8 mouse cellular contexts compared by ENCODE assay signal in the genomic region with DNA sequence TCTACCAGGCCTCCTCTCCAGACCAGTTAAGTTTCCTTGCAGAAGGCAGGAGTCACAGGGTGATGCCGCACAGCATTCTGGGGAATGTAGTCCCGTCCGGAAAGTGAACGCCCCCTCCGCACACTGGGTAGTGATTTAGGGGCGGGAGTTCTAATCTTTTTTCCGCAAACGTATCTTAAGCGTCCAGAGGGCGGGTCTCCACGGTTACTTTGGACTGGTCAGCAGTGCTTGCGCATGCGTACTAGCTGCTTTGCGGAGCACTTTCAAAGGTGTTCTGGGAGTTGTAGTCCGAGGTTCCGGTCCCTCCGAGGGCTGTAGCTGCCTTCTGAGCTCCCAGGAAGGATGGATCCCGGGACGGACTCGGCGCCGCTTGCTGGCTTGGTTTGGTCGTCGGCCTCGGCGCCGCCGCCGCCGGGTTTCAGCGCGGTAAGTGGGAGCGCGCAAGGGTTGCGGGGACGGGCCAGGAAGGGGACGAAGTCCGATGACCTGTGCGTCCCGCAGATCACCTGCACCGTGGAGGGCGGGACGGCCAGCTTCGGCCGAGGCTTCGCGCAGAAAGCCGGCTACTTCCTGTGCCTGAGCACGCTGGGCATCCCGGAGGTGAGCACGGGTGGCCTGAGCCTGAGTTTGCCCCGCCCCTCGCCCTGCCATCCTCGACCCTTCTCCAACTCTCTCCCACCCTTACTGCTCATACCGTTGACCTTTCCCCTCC. TPM values are rescaled to one million over a fixed set of nuclear protein-coding genes. Genes with fewer than 3 reads are reported as not detected.
DNase-seq lines count a peak whose midpoint lies in the region; ATAC-seq and TF ChIP-seq lines count a peak whose summit lies in the region.

A gene (plus strand): TSS at position 291 of the 712 bp plus-strand sequence.

- peaks cover 25% of the 10 kb centered on the region for H3K36me3 ChIP-seq in kidney, embryonic 14.5 days (ENCODE audit: control insufficient read depth, insufficient read depth, low read length)
- peaks cover 26% of the 10 kb centered on the region for H3K36me3 ChIP-seq in limb, embryonic 15.5 days

- peak; percentile 95 for ATAC-seq in kidney, embryonic 14.5 days (ENCODE audit: low FRiP score, low TSS enrichment)
- peak; percentile 95 for ATAC-seq in limb, embryonic 15.5 days (ENCODE audit: insufficient number of reproducible peaks, low FRiP score, low TSS enrichment, low read depth)

- no peak for TF ChIP-seq CTCF in bone marrow macrophage, adult 2 months (IDR thresholded peaks at IDR 0.05; ENCODE audit: low read depth, low read length)
- TF ChIP-seq CTCF in embryonic fibroblast, embryonic 13.5 days (IDR thresholded peaks at IDR 0.05; ENCODE audit: borderline replicate concordance, insufficient read depth, low read length): no peak

- H3K27me3 ChIP-seq in kidney, embryonic 14.5 days (ENCODE audit: control insufficient read depth, insufficient read depth, low read length): no peaks in the 10 kb centered on the region
- no peaks in the 10 kb centered on the region for H3K27me3 ChIP-seq in limb, embryonic 15.5 days

- H3K4me1 ChIP-seq in bone marrow macrophage, adult 2 months (ENCODE audit: control insufficient read depth, insufficient read depth, low read length): peaks cover 22% of the 10 kb centered on the region
- peaks cover 10% of the 10 kb centered on the region for H3K4me1 ChIP-seq in embryonic fibroblast, embryonic 13.5 days (ENCODE audit: control insufficient read depth, insufficient read depth, low read length)
- H3K4me1 ChIP-seq in kidney, embryonic 14.5 days (ENCODE audit: control insufficient read depth, insufficient read depth, low read length): peaks cover 6% of the 10 kb centered on the region; the same call in 1 of the 2 replicates
- peaks cover 14% of the 10 kb centered on the region for H3K4me1 ChIP-seq in limb, embryonic 15.5 days

- peak within 1 kb of the TSS; percentile 58 for H3K27ac ChIP-seq in bone marrow macrophage, adult 2 months (ENCODE audit: insufficient read depth, low read depth, low read length)
- no peak within 1 kb of the TSS for H3K27ac ChIP-seq in embryonic fibroblast, embryonic 13.5 days (ENCODE audit: insufficient read depth, low read length)
- H3K27ac ChIP-seq in kidney, embryonic 14.5 days (ENCODE audit: low read depth, low read length): peak within 1 kb of the TSS; percentile 14; the same call in 1 of the 2 replicates
- H3K27ac ChIP-seq in limb, embryonic 15.5 days: peak within 1 kb of the TSS; percentile 72

- peak; percentile 99 for DNase-seq in A20 (ENCODE audit: low read depth, low spot score)
- peak; percentile 99 for DNase-seq in heart, adult 9 months (ENCODE audit: low spot score in 2 of 2)
- DNase-seq in monocyte, adult 2 months (ENCODE audit: low read depth in 1 of 2, low spot score in 2 of 2): peak; percentile 92 to 93
- DNase-seq in spleen, postnatal 36 days (ENCODE audit: low spot score in 2 of 2): peak; percentile 98

- H3K4me2 ChIP-seq in kidney, embryonic 14.5 days (replicated peaks; ENCODE audit: low read depth, low read length): peak within 1 kb of the TSS; percentile 87
- H3K4me2 ChIP-seq in limb, embryonic 15.5 days: peak within 1 kb of the TSS; percentile 89

- H3K9ac ChIP-seq in kidney, embryonic 14.5 days (ENCODE audit: low read depth, low read length): peak within 1 kb of the TSS; percentile 71
- H3K9ac ChIP-seq in limb, embryonic 15.5 days: peak within 1 kb of the TSS; percentile 82

- H3K4me3 ChIP-seq in bone marrow macrophage, adult 2 months (ENCODE audit: insufficient read depth, low read length): peak within 1 kb of the TSS; percentile 93
- H3K4me3 ChIP-seq in embryonic fibroblast, embryonic 13.5 days (ENCODE audit: insufficient read depth, low read length): peak within 1 kb of the TSS; percentile 74
- H3K4me3 ChIP-seq in kidney, embryonic 14.5 days (ENCODE audit: low read length): peak within 1 kb of the TSS; percentile 71
- H3K4me3 ChIP-seq in limb, embryonic 15.5 days: peak within 1 kb of the TSS; percentile 87

- H3K9me3 ChIP-seq in kidney, embryonic 14.5 days (ENCODE audit: control insufficient read depth, low read length): no peaks in the 10 kb centered on the region
- no peaks in the 10 kb centered on the region for H3K9me3 ChIP-seq in limb, embryonic 15.5 days

- no peak for TF ChIP-seq POLR2A in bone marrow macrophage, adult 2 months (IDR thresholded peaks at IDR 0.05; ENCODE audit: borderline replicate concordance, low read depth, low read length)
- TF ChIP-seq POLR2A in embryonic fibroblast, embryonic 13.5 days (IDR thresholded peaks at IDR 0.05; ENCODE audit: low read depth, low read length): peak; percentile 47

- WGBS in kidney, embryonic 14.5 days: under 1% methylated on average over 55 of the region's 55 CpGs
- under 1% methylated on average over 55 of the region's 55 CpGs for WGBS in limb, embryonic 15.5 days

RNA-seq across cellular contexts. Expression of the gene that starts here (rescaled TPM):
- 64.5 and 65.3 TPM in 2 replicates for polyA plus RNA-seq in bone marrow macrophage, adult 2 months (2012; ENCODE audit: insufficient read depth, insufficient read length, missing spikeins)
- polyA plus RNA-seq in embryonic fibroblast, embryonic 13.5 days (2011; ENCODE audit: insufficient read length, low read depth, missing spikeins): 38.3 and 39.4 TPM in 2 replicates
- polyA plus RNA-seq in kidney, embryonic 14.5 days (2014; fragmentation: Nextera tagmentation; extraction: Ambion mirVana): 98.7 and 111 TPM in 2 replicates
- polyA plus RNA-seq in limb, embryonic 15.5 days (2015; fragmentation: Nextera tagmentation; extraction: Ambion mirVana): 95.7 and 102 TPM in 2 replicates
